Mouse (Mus musculus): ENCODE measurements around the gene 4930469K13Rik. TPM values are rescaled to one million over a fixed set of nuclear protein-coding genes. Genes with fewer than 3 reads are reported as not detected.
"Not testable (repeated sequence)": the region's sequence is repeated elsewhere in the genome, so short reads cannot be mapped to it uniquely, and the experiment has no call there.

The 4930469K13Rik gene
- not detected for total RNA-seq (2021)
- long read RNA-seq, experiment 1: 0 reads
- long read RNA-seq, experiment 2: 0 reads

DNA sequence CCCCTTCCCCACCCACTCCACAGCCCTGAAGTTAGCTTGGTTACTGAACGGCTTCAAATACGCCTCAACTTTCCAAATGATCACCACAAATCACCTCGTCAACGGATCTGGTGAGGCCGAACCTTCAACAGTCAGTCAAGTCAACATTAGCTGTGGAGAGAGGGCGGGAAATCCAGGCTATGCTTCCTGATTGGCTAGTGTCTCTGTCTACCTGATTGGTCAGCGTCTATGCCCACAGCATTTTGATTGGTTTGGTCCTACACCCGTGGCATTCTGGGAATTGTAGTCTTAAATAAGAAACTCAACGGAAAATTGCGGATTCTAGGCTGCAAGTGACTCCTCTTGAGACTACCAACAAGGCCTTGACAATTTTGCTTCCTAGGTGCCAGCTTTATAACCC is at the start of gene 4930469K13Rik:
Gene 4930469K13Rik (minus strand): TSS at position 133 of the 400 bp plus-strand sequence.
- no peak for DNase-seq (ENCODE audit: low spot score)

DNA sequence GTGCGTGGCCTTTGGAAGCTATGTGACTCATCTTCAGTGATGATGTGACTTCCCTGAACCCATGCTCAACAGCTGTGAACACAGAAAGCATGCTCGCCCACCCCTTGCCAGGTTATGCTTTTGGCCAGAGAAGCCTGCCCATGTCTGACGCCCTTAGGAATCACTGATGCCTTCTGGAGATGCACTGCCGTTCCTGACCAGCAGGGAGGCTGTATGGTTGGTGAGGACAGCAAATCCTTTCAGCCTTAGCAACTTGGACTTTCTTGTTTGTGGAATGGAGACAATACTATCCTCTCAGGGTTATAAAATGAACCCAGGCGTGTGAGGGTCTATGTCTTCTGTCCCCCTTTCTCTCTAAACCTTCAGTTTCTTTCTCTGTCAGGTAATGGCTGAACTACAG is 48.6 kb upstream of the 4930469K13Rik start:
- no peak for DNase-seq (ENCODE audit: low spot score)

DNA sequence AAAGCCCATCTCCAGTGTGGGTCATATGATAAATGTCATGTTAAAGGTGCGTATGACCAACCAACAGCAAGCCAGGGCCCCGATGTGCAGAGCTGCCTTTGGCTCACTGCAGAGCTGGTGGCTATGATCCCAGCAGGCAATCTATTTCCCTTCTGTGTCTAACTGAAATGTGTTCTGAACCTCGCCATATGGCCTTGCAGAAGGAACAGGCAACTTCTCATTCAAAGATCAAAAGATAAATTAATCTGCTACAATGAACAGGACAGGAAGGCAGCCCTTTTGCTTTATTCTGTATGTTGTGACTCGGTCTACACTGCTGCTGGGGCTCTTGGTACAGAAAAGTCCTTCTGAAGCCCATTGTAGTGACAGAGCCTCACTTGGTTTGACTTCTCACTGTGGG is 46.1 kb upstream of the 4930469K13Rik start:
- DNase-seq (ENCODE audit: low spot score): no peak

DNA sequence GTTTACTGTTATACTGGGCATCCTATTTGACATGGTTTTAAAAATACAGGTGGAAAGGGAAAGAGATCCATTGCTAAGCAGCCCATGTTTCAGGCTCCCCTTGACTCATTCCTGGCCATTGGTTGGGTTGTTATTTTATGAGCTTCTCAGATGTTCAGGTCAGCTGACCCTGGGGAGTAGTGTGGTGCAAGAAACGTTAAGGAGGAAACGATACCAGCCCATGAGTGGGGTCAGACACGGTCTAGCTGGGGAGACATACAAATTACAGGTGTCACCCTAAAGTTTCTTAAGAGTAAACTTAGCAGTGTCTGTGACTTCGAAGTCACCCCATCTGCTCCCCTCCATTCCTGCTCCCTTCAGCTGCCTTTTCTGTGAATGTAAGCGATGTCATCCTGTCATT is 45.6 kb upstream of the 4930469K13Rik start:
- no peak for DNase-seq (ENCODE audit: low spot score)

DNA sequence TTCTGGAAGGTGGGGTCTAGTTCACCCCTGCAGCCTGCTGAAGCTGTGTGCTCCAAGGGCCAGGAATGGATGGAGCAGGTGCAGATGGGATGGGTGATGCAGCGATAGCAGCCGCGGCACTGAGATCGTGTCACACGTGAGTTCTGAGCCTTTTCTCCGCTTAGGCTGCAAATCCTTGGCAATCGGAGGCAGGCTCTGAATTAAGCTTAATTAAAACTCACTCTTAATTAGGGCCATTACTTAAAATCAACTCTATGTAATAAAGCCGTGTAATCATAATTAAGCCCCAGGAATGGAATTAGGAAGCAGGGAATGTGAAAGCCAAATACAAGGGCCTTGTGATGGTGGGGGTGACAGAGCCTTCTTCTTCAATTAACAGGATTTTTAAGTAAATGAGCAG is 40.9 kb upstream of the 4930469K13Rik start:
- DNase-seq (ENCODE audit: low spot score): no peak

DNA sequence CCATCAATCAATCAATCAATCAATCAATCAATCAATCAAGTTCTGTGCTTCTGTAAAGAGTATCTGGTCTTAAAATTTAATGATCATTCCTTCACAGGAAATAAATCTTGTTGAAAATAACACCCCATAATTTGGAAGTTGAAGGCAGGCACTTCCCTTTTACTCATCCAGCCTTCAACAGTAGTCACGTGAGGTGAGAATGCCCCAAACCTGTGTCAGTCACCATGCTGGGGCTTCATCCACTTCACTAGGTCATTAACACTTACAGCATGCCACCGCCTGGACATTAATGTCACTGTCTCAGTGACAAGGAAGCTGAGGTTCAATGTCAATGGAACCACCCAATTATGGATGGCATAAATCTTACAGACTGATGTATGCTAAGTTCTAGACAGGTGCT is 30.1 kb upstream of the 4930469K13Rik start:
- DNase-seq (ENCODE audit: low spot score): no peak

DNA sequence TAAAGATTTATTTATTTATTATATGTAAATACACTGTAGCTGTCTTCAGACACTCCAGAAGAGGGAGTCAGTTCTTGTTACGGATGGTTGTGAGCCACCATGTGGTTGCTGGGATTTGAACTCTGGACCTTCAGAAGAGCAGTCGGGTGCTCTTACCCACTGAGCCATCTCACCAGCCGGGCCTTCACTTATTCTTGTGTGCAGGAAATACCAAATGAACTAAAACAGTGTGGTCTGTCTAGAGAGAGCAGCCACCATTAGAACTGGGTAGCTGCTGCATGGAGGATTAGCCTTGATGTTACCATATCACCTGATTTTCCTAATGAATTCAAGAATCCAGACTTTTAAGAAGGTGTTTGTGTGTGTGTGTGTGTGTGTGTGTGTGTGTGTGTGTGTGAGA is 27.4 kb upstream of the 4930469K13Rik start:
- DNase-seq (ENCODE audit: low spot score): not testable (repeated sequence)

DNA sequence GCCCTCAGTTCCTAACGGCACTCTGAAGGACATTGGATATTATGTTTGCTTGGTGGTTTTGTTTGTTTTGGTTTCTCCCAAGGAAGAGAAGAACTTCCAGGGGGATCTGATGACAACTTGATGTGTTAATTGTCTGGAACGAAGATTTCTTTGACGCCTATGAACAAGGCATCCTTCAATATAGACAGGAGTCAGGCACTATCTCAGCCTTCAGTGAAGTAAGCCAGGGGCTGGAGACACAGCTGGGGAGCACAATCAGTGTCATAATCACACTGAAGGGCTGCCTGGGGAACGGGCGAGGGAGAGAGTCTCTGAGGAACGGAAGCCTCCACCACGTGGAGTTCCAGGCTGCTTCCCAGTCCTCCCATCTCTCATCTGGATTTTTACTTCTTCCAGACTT is 26.5 kb upstream of the 4930469K13Rik start:
- no peak for DNase-seq (ENCODE audit: low spot score)

DNA sequence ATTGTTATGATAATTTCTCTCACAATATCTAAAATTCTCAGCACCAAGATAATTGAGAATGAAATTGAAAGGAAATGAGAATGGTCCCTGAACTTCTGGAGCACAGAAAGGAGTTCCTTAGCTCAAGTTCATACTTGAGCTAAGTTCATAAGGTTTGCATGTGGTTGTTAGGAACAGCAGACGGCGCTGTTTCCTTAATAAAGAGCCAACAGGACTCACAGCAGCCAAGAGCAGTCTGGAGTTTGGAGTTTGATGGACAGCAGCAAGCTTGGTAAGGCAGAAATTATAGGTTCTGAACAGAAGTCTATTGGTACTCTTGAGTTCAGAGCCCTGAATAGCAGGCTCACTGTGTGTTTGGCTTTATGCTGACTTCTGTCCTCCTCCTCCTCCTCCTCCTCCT is 24.8 kb upstream of the 4930469K13Rik start:
- DNase-seq (ENCODE audit: low spot score): peak; percentile 11

DNA sequence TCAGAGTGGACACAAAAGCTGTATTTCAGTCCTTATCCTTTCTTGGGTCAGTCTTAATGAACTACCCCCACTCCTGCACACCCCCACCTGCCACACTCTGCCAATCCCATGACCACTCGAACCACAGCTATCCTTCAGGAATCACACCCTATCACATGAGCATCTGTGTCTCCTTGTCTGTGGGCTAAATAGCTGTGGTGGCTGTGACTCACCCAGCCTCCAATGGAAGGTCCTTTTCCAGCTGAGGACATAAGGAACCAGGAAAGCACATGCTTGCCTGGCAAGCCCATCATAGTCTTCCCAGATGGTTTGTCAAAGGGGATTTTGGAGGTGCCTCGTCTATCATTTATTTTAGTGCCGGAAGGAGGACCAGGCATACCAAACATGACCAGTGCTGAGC is 20.0 kb upstream of the 4930469K13Rik start:
- no peak for DNase-seq (ENCODE audit: low spot score)

DNA sequence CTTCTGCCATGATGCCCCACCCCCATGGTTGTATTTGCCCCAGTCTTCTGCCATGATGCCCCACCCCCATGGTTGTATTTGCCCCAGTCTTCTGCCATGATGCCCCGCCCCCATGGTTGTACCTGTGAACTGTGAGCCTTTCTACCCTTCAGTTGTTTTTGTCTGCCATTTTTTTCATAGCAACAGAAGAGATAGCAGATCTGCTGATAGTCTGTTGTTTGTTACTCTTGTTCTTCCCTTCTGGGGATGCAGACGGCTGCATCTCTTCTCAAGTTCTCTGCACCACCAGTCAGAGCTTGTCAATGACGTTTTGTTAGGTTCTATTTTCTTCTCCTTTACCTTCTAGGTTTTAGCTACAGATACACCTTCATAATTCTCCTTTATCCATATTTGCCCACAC is 19.2 kb upstream of the 4930469K13Rik start:
- DNase-seq (ENCODE audit: low spot score): no peak

DNA sequence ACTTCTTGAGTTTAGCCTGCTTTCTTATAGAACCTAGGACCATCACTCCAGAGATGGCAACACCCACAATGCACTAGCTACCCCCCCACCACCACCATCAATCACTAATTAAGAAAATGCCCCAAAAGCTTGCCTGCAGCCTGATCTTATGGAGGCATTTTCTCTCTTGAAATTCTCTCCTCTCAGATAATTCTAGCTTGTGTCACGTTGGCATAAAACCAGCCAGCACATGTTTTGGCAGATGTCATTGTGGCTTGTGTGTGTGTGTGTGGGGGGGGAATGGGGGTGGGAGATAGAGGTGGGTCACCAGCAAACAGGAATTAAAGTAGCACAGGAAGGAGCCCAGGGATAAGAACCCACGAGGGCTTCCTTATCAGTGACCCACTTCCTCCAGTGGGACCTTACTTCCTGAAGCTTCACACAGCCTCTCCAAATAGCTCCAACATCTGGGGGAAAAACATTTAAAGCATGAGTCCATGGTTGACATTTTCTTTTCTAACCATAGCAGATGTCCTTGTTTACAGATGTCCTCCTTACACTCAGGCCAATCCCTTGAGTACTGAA is 18.3 kb upstream of the 4930469K13Rik start:
- DNase-seq (ENCODE audit: low spot score): no peak

DNA sequence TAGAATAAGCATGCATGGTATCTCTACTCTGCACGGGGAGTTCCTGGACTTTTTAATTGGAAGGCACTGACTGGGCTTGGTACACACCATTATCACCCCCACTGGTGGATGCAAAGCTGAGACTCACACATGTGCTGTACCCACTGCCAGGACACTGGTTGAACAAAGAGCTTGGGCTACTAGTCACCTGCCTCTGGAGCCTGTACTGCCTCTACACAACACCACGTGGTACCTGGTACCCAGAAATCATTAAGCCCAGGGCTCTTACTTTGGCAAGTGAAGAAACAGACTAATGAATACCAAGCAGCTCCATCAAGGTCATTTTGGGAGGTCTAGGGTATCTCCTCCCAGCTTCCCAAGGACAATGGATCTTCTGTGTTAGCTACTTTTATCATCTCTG is 15.4 kb upstream of the 4930469K13Rik start:
- DNase-seq (ENCODE audit: low spot score): no peak

DNA sequence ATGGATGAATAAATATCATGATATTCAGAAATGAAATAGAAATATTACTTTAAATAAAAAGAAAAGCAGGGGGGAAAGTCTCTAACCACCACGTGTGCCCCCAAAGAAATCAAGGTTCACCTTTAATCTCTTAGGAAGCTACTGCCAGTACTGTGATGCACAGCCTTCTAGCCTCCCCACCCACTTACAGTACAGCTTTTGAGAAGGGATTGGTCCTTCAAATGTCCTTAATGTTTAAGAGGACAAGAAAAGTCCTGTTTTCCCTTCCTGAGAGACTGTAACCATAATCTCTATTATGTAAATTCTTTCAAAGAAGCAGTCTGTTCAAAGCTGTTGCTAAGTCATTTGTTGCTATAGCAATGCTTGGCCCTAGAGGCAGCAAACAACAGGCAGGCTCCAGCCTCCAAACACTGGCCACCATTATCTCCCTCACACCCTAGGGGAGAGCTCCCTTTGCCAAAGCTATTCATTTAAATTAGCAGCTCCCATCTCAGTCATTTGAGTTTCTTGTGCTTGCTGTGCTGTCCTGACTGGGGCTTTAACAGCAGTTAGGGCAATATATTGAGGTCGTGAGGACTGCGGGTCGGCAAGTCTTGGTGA is 14.5 kb upstream of the 4930469K13Rik start:
- no peak for DNase-seq (ENCODE audit: low spot score)

DNA sequence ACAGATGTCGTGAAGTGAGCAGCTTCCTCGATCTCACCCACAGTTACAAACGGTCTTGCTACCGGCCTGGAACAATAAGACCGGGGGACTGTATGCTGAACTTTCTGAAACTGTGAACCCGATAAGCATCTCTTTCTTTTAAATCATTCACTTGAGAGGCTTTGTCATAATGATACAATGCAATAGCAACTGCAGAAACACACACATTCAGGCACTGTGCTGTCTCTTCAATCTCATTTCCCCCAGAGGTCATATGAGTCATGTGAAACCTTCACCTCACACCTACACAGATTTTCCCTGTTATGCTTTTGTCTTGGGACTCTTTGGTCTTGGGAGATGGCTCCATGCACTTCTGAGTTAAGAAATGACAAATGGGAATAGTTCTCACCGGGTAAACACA is 13.6 kb upstream of the 4930469K13Rik start:
- no peak for DNase-seq (ENCODE audit: low spot score)

DNA sequence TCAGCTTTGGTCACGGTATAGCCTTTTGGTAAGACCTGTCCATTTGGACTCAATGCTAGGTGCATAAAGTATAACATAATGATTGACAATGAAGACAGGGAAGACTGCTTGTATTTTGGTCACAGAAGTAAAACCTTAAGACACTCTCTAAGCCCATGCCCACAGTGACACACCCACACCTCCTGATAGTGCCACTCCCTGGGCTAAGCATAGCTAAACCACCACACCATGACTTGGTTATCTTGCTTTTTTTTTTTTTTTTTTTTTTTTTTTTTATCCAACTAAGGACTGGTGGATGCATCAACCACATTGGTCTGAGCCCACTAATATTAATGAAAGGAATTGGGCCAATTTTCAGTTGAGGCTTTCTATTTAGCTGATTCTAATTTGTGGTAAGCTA is 10.9 kb upstream of the 4930469K13Rik start:
- no peak for DNase-seq (ENCODE audit: low spot score)

DNA sequence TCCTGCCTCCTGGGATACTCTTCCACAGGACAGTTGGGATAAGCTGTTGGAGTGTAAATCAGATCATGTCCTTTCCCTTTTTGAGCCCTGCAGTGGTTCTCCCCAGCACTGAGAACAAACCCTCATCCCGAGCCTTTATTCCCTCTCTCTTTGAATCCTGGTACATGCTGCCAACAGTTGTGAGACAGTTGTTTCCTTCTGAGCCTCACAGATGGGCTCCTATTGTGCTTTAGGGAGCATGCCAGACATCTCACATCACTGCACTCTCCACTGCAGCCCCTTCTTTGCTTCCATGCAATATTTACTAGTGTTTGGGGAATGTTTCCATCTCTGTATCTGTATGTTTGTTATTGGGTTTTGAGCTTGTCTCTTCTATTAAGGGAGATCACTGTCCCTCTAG is 6.6 kb upstream of the 4930469K13Rik start:
- DNase-seq (ENCODE audit: low spot score): no peak

DNA sequence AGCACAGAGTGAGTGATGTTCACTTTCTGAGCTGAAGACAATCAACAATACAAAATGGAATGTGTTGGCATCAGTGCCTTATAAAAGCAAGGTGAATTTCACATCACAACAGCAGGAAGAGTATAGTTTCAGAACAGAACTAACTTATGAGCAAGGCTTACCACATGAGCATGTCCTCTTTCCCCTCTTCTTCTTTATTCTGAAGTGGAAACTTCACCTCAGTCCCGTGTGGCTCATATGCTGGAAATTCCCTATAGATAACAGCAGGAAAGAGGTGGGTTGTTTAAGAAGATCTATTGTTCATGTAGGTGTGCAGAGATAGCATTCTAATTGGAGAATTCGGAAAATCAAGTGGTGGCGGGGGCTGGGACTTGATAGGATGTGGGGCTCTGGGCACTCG is 3.5 kb upstream of the 4930469K13Rik start:
- no peak for DNase-seq (ENCODE audit: low spot score)

DNA sequence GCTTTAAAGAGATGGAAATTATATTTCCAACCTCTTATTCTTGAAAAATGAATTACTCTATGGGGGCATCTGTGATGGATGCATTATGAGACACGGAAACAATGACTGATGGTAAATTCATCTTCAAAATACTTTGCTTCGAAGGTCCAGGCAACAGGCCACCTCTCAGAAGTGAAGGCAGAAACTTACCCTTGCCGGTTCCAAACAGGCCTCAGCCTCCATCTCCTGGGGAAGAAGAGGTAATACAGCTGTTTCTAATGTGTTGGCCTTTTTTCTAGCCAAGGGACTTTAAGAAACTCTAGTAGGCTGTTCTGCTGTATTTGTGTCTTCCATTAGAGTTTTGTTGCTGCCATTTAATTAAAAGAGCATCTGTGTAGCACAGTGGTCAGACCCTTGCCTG is 11.3 kb downstream of the 4930469K13Rik start:
- DNase-seq (ENCODE audit: low spot score): no peak

DNA sequence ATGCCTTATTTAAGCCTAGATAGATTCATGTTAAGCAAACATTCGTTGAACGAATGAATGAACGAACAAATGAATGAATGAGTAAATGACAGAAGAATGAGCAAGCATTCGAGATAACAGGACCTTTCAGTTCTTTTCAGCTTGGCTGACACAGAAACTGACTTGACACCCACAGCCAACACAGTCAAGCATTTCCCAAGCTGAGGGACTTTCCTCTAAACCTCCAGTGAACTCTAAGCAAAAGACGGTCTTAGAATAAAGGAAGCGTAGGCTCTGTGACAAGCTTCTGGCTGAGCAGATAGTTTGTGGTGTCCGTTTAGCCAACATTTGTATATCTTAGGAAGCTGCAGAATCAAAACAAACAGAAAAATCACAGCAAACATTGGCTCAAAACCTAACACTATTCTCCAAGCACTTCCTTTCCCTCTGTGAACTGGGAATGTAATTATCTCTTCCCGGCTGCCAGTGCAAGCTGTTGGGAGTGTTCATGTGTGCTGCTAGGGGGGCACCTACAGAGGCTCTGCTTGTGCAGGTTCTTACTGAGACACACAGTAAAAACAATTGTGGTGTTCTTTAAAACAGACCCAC is 12.1 kb downstream of the 4930469K13Rik start:
- no peak for DNase-seq (ENCODE audit: low spot score)

DNA sequence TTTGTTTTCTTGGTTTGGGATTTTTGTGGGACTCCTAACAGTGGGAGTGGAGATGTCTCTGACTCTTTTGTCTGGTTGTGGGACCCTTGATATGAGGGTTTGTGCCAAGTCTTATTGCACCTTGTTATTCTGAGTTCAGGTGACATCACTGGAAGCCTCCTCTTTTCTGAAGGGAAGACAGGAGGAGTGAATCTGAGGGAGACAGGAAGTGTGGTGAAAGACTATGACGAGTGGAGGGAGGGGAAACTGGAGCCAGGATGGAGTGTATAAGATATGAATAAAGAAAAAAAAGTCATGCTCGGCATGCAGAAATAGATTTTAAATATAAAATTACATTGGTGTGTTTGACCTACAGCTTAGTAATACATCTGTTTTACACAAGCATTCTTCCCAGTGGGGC is 13.7 kb downstream of the 4930469K13Rik start:
- no peak for DNase-seq (ENCODE audit: low spot score)

DNA sequence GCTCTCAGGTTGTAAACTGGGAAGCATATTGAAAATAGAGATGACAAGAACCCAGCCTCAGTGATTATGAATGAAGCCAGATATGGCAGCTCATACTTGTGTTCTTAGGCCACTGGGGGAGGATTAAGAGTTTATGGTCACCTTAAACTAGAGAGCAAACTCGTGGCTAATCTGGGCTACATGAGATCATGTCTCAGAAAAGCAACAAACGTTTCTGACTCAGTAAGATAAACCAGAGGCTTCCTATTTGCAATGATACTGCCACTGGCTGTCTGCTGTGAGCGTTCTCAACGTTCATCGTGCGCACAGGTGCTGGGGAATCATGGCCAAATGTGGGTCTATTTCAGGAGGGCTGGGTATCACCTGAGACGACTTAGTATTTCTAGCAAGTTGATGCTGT is 14.6 kb downstream of the 4930469K13Rik start:
- no peak for DNase-seq (ENCODE audit: low spot score)
